Mouse (Mus musculus): ENCODE data around the gene Ezr. TPM values are rescaled to one million over a fixed set of nuclear protein-coding genes. Genes with fewer than 3 reads are reported as not detected.

Gene Ezr
- polyA plus RNA-seq, 1 experiment from 2014 or later: 94.4 TPM

DNA sequence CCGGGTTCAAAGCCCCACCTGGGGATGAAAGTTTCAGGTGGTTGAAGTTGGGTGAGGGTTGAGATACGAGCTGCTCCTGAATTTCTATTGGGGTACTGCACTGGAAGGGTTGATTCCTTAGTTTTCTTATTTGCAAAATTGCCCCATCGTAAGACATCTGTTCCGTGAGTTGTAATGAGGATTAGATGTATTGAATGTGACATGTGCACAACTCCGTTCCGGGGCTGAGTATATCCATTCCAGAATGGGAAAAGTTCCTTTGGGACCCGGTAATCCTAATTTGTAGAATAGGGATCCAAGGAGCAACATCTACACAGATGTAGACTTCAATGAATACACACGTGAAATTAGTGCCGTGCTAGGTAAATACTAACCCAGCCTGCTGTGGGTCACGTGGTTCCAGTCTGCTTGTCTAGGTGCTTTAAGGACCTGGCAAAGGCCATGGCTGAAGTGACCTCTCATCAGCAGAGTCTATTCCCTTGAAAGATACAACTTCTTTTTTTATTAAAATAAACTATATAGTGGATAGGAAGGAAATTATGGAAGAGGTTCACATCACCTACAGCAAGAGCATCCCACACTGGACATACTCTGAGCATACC is 1.3 kb upstream of the Ezr start:
- peak overlapping the region; percentile 65 for H3K4me3 ChIP-seq

DNA sequence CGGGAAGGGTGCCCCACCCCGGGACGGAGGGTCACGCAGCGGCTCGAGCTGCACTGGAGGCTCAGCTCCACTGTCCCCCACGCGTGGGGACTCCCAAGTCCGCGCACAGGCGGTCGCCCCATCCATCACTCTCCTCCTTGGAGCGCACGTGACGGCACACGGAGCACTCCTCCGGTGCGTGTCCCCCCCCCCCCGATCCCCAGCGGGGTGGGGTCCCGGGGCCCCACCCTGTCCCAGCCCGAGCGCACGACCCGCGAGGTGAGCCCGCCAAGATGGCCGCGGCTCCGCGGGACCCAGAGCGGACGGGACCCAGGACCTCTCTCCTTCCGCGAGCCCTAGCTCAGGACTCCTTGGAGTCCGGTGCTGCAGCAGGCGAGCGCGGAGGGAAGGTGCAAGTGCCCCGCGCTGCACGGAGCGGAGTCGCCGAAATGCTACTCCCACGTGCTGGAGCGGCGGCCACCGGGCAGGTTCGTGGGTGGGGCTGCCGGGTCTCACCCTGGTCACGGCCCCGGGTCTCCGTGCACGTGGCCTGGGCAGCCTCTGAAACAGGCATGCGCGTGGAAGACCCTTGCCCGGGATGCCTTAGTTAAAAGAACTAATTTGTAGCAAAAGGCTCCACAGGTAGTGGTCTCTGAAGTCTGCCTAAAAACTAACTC is 550 bp upstream of the Ezr start:
- Histone ChIP-seq H3K27ac (peak overlapping the region; percentile 72; the same call in 1 of the 2 replicates), H3K36me3 (no peaks in the 10 kb centered on the region), H3K9me3 (no peaks in the 10 kb centered on the region), H3K4me3 (peak overlapping the region; percentile 65), H3K4me2 (peak overlapping the region; percentile 95), H3K9ac (peak overlapping the region; percentile 75), H3K4me1 (replicated peaks) (peaks cover 35% of the 10 kb centered on the region), H3K27me3 (peaks cover 59% of the 10 kb centered on the region)
- WGBS: under 1% methylated on average over 53 of the region's 58 CpGs
- ATAC-seq (ENCODE audit: low FRiP score): peak; percentile 71

More for the DNA sequence above, 1.3 kb upstream of the Ezr start:
- peaks cover 28% of the 10 kb centered on the region for H3K4me1 ChIP-seq (replicated peaks)
- H3K9ac ChIP-seq: no peak overlapping the region
- H3K9me3 ChIP-seq: no peaks in the 10 kb centered on the region
- WGBS: 49% methylated on average over 10 of the region's 10 CpGs
- H3K27me3 ChIP-seq: peaks cover 53% of the 10 kb centered on the region
- H3K36me3 ChIP-seq: no peaks in the 10 kb centered on the region
- H3K4me2 ChIP-seq: peak overlapping the region; percentile 95
- no peak overlapping the region for H3K27ac ChIP-seq
- ATAC-seq (ENCODE audit: low FRiP score): no peak

GRCm38 (mm10) chr17:6782033-6782526 is 504 bp downstream of the Ezr start:
- Histone ChIP-seq H3K9ac (peak overlapping the region; percentile 75), H3K27ac (peak overlapping the region; percentile 72), H3K9me3 (no peaks in the 10 kb centered on the region), H3K4me2 (peak overlapping the region; percentile 95), H3K36me3 (no peaks in the 10 kb centered on the region), H3K4me1 (replicated peaks) (peaks cover 35% of the 10 kb centered on the region), H3K27me3 (peaks cover 64% of the 10 kb centered on the region), H3K4me3 (peak overlapping the region; percentile 65)
- WGBS: under 1% methylated on average over 21 of the region's 21 CpGs
- no peak for ATAC-seq (ENCODE audit: low FRiP score)

DNA sequence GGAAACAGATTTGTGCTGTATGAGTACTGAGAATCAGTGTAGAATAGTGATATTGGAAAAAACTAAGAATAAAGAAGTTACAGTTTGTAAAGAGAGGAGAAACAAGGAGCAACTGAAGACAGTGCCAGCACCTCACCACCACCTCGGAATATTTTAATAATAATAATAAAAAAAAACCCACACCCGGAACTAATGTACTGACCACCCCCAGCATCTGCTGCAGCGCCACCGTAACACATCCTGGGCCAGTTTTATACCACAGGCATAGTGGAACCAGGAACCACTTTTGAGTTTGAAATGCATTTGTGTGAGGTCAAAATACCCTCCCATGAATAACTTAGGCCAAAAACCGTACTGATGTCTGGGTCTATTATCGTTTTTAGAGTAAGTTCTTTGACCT is 1.3 kb downstream of the Ezr start:
- WGBS: 36% methylated on average over 6 of the region's 6 CpGs
- Histone ChIP-seq H3K27ac (no peak overlapping the region), H3K4me1 (replicated peaks) (peaks cover 35% of the 10 kb centered on the region), H3K9me3 (no peaks in the 10 kb centered on the region), H3K27me3 (peaks cover 65% of the 10 kb centered on the region), H3K4me3 (peak overlapping the region; percentile 65), H3K9ac (no peak overlapping the region), H3K4me2 (peak overlapping the region; percentile 95), H3K36me3 (no peaks in the 10 kb centered on the region)
- ATAC-seq (ENCODE audit: low FRiP score): no peak

GRCm38 (mm10) chr17:6780521-6781115 is 2.0 kb downstream of the Ezr start:
- no peak for ATAC-seq (ENCODE audit: low FRiP score)
- no peak overlapping the region for H3K9ac ChIP-seq
- H3K36me3 ChIP-seq: no peaks in the 10 kb centered on the region
- no peaks in the 10 kb centered on the region for H3K9me3 ChIP-seq
- H3K27ac ChIP-seq: no peak overlapping the region
- H3K27me3 ChIP-seq: peaks cover 65% of the 10 kb centered on the region
- 63% methylated on average over 4 of the region's 4 CpGs for WGBS
- H3K4me3 ChIP-seq: peak overlapping the region; percentile 65; the same call in 1 of the 2 replicates
- peak overlapping the region; percentile 95 for H3K4me2 ChIP-seq
- H3K4me1 ChIP-seq (replicated peaks): peaks cover 35% of the 10 kb centered on the region

DNA sequence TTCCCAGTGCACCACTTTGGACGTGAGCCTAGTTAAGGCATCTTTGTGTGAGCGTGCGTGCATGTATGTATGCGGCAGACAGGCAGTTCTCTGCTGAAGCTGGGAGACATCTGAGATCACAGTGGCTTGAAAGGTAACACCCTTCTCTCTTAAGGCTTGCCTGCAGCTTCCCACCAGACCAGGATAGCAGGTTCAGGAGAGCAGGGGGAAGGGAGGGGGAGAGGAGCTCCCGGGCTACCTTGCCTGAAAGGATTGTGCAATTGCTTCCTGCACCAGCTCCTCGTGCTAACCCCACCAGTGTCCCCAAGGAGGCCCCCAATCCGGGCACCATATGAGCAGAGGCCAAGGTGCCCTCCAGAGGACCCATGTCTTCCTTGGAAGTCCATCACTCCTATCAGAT is 3.0 kb downstream of the Ezr start:
- Histone ChIP-seq H3K4me1 (replicated peaks) (peaks cover 38% of the 10 kb centered on the region), H3K9ac (peak overlapping the region; percentile 43; the same call in 1 of the 2 replicates), H3K4me3 (peak overlapping the region; percentile 38), H3K4me2 (peak overlapping the region; percentile 95), H3K9me3 (no peaks in the 10 kb centered on the region), H3K27me3 (peaks cover 61% of the 10 kb centered on the region), H3K36me3 (no peaks in the 10 kb centered on the region), H3K27ac (peak overlapping the region; percentile 23; the same call in 1 of the 2 replicates)
- 31% methylated on average over 7 of the region's 7 CpGs for WGBS
- ATAC-seq (ENCODE audit: low FRiP score): no peak

DNA sequence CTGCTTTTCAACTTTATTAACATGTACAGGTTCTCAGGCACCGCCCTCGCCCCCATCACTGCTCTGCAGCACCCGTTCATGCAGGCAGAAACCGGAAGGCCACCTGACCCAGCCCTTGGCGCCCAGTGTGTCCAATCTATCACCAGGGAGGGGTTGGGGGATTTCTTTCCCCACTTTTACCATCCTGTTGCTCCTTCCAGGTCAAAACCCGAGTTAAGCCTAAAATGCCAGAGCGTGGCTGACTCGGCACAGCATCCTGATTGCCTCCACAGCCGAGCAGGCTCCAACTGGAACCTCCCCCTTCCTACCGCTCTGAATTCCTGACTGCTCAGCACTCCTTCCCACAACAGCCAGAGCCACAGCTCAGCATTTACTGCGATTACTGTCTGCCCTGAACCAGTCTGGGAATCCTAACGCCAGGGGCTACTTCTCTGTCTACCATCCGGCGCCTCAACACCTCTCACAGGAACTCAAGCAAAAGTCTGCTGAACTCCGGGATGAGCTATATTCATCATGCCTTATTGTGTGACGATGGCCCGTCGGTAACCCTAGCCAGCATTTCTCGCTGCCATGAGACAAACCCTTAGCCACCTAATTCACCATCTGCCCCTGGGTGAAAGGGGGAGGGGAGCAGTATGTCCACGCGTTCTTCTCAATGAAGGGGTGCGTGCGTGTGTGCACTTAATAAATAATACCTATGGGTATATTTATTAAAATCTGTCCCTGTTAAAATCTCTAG is 3.6 kb downstream of the Ezr start:
- Histone ChIP-seq H3K4me2 (peak overlapping the region; percentile 95), H3K27me3 (peaks cover 57% of the 10 kb centered on the region), H3K4me1 (replicated peaks) (peaks cover 38% of the 10 kb centered on the region), H3K36me3 (no peaks in the 10 kb centered on the region), H3K9me3 (no peaks in the 10 kb centered on the region), H3K4me3 (peak overlapping the region; percentile 38), H3K9ac (peak overlapping the region; percentile 65), H3K27ac (peak overlapping the region; percentile 45)
- 0 out of 2 replicates have a peak, but pooled peaks have one; percentile 13 for ATAC-seq (ENCODE audit: low FRiP score)
- WGBS: 5% methylated on average over 23 of the region's 23 CpGs

GRCm38 (mm10) chr17:6778332-6778683 is 4.3 kb downstream of the Ezr start:
- H3K4me1 ChIP-seq (replicated peaks): peaks cover 37% of the 10 kb centered on the region
- ATAC-seq (ENCODE audit: low FRiP score): no peak
- peak overlapping the region; percentile 38 for H3K4me3 ChIP-seq
- 2% methylated on average over 9 of the region's 9 CpGs for WGBS
- H3K4me2 ChIP-seq: peak overlapping the region; percentile 95
- no peaks in the 10 kb centered on the region for H3K9me3 ChIP-seq
- H3K9ac ChIP-seq: peak overlapping the region; percentile 65
- peaks cover 52% of the 10 kb centered on the region for H3K27me3 ChIP-seq
- H3K27ac ChIP-seq: peak overlapping the region; percentile 45; the same call in 1 of the 2 replicates
- H3K36me3 ChIP-seq: no peaks in the 10 kb centered on the region

DNA sequence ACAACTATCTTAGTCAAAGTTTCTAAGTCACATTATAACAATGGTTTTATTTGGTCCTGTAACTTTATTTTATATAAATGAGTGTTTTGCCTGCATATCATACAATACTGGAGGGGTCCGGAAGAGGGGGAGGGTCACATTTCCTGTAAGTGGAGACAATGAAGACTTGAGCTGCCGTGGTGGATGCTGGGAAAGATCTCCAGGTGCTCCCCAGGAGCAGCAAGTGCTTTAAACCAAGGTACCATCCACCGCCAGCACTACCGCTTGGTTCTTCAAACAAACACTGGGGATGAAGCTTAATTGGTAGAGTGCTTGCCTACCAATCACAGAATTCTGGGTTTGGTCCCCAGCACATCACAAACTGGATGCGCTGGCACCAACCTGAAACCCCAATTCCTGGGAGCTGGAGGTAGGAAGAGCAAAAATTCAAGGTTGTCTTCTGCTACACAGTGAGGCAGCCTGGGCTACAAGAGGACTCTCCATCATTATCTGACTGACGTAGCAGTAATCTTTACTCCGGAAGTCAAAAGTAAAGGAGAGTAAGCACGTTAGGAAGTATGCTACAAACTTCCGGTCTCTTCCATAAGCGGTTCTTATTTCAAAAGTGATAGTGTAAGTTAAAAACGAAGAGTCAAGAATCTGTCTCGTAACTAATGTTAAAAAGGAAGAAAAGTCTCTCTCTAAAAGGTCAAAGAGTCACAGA is 4.8 kb downstream of the Ezr start:
- Histone ChIP-seq H3K36me3 (no peaks in the 10 kb centered on the region), H3K4me3 (no peak overlapping the region), H3K9ac (no peak overlapping the region), H3K9me3 (no peaks in the 10 kb centered on the region), H3K4me1 (replicated peaks) (peaks cover 33% of the 10 kb centered on the region), H3K4me2 (peak overlapping the region; percentile 95), H3K27me3 (peaks cover 47% of the 10 kb centered on the region), H3K27ac (no peak overlapping the region)
- 70% methylated on average over 12 of the region's 12 CpGs for WGBS
- ATAC-seq (ENCODE audit: low FRiP score): no peak

DNA sequence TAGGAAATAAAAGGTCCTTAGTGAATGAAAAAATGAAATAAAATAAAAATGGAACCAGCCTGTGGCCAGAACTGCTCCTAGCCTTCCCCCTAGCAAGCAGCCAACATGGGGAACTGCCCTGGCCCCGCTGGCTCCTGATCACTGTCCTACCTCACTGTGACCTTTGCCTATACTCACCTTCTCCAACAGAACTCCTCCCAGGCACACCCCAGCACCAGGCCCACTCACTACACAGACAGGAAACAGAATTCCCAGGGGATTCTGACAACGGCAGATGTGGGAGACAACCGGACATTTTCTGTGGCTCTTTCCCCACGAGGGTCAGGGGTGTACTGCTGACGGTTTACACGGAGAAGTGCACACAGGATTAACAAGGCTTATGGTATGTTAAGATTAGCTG is 5.5 kb downstream of the Ezr start:
- Histone ChIP-seq H3K9me3 (no peaks in the 10 kb centered on the region), H3K4me1 (replicated peaks) (peaks cover 26% of the 10 kb centered on the region), H3K36me3 (no peaks in the 10 kb centered on the region), H3K4me2 (no peak overlapping the region), H3K27me3 (peaks cover 40% of the 10 kb centered on the region), H3K4me3 (no peak overlapping the region), H3K27ac (no peak overlapping the region), H3K9ac (no peak overlapping the region)
- ATAC-seq (ENCODE audit: low FRiP score): no peak
- WGBS: 75% methylated on average over 6 of the region's 6 CpGs

DNA sequence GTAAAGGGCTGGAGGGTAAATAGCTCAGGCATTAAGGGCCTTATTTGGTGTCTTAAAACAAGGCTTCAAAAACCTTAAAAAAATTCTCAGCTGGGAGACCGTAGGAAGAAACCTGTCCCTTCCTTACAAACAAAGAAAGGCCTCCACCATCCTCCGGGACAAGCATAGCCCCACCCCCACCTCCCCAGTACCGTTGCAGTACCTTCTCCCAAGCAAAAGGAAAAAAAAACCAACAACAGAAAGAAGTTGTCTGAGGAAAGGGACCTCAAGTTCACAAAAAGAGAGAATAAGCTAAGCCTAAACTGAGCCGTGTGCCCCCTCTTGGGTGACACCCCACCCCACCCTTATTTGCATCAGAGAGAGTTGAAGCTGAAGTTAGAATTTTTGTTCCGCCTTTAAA is 6.0 kb downstream of the Ezr start:
- Histone ChIP-seq H3K27me3 (peaks cover 36% of the 10 kb centered on the region), H3K4me1 (replicated peaks) (peaks cover 22% of the 10 kb centered on the region), H3K9me3 (no peaks in the 10 kb centered on the region), H3K4me2 (no peak overlapping the region), H3K27ac (no peak overlapping the region), H3K9ac (no peak overlapping the region), H3K36me3 (no peaks in the 10 kb centered on the region), H3K4me3 (no peak overlapping the region)
- no peak for ATAC-seq (ENCODE audit: low FRiP score)
- 28% methylated on average over 5 of the region's 5 CpGs for WGBS

Measured in hindbrain, embryonic 13.5 days (tissue).